Mouse (Mus musculus) ES-Bruce4 (cell line): Measurements from ENCODE around the gene Rela.

ENCODE experiments used
- CTCF ChIP-seq: IDR thresholded peaks from one replicate; pipeline ENCODE4 v1.8.1; 2011; ENCODE audit warnings: low read depth, low read length
- EP300 ChIP-seq: IDR thresholded peaks from 2 replicates; pipeline ENCODE4 v1.6.1; 2011; ENCODE audit warnings: low read depth, low read length; ENCODE audit not compliant: insufficient read depth
- POLR2A ChIP-seq: IDR thresholded peaks from one replicate; pipeline ENCODE4 v1.8.1; 2011; ENCODE audit warnings: low read length; ENCODE audit not compliant: insufficient read depth

DNA sequence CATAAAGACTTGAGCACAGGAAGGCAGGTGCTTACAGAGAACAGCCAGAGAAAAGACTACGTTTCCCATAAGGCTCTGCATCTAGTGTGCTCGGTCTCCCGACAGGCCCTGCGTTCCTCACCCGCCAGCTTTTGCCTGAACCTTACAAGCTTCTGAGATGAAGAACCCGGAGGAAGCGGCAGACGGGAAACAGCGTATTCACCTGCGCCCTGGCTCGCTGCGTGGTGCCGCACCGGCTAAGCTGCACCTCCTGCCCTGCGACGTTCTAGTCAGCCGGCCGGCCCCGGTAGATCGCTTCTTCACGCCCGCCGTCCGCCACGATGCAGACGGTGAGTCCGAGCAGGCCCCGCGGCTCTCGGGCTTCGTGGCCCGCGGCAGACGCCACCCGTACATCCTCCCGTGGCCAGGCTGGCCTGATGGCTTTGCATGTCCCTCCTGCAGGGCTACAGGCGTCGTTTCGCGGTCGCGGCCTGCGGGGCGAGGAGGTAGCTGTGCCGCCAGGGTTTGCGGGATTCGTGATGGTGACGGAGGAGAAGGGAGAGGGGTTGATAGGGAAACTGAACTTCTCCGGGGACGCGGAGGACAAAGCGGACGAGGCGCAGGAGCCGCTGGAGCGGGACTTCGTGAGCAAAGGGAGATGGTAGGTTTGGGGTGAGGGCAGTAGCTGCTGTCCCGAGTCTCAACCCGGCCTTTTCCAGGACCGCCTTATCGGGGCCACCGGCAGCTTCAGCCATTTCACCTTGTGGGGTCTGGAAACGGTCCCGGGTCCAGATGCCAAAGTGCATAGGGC, 35.3 kb upstream of the Rela start, which contains the start of gene Rnaseh2c:
- no peak for TF ChIP-seq CTCF
- peak; percentile 84 for TF ChIP-seq POLR2A
- 0 out of 2 replicates have a peak, but pooled peaks have one; percentile 42 for TF ChIP-seq EP300
